Mouse (Mus musculus): Measurements from ENCODE around the gene Rabggta.

The Rabggta gene

GRCm38 (mm10) chr14:55689433-55689832 lies 32.6 kb downstream of the Rabggta start:
- no peak for DNase-seq (ENCODE audit: low read depth, low spot score)

GRCm38 (mm10) chr14:55682118-55682493 lies 40.0 kb downstream of the Rabggta start:
- no peak for DNase-seq (ENCODE audit: low read depth, low spot score)

GRCm38 (mm10) chr14:55681160-55682117 lies 40.6 kb downstream of the Rabggta start, which contains the start of gene Tinf2:
TSS of gene Tinf2 (minus strand) at chr14:55681820.
- peak; percentile 92 for DNase-seq (ENCODE audit: low read depth, low spot score)

DNA sequence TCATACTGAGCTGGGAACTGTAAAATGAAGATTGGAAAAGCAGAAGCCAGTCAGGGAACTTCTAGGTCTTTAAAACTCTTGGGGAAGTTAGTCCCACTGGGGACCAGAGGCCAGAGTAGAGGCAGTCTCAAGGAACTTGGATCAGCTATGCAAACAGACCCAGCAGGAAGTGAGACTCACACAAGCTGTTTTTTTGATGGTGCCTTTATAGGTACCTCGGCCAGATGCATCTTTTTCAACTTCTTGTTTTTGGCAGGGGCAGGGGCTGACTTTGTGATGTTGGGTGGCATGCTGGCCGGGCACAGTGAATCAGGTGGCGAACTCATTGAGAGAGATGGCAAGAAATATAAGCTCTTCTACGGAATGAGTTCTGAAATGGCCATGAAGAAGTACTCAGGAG lies 44.4 kb downstream of the Rabggta start:
- no peak for DNase-seq (ENCODE audit: low read depth, low spot score)

- no peak for DNase-seq (ENCODE audit: low read depth, low spot score)
These were observed 49.4 kb downstream of the Rabggta start for GRCm38 (mm10) chr14:55672741-55673060.

GRCm38 (mm10) chr14:55671833-55672740 lies 50.0 kb downstream of the Rabggta start, which contains the start of the genes Gmpr2 and Nedd8:
TSS of gene Gmpr2 (plus strand) at chr14:55671941.
TSS of gene Nedd8 (minus strand) at chr14:55672124.
- peak; percentile 81 for DNase-seq (ENCODE audit: low read depth, low spot score)

GRCm38 (mm10) chr14:55671486-55671832 lies 50.6 kb downstream of the Rabggta start:
- DNase-seq (ENCODE audit: low read depth, low spot score), result no peak

Data from retina, postnatal 7 days (tissue).